Comparison of ENCODE assay signal across 10 mouse cellular contexts in genomic region chr12:116049236-116049635, GRCm38 (mm10). TPM values are rescaled to one million over a fixed set of nuclear protein-coding genes. Genes with fewer than 3 reads are reported as not detected.
DNase-seq lines count a peak whose midpoint lies in the region; ATAC-seq and TF ChIP-seq lines count a peak whose summit lies in the region.
"Had no signal": no experiment of that assay in that cellular context is flagged by ENCODE, and none has a peak within 500 bp of the region (broad histone marks: within the 10 kb centered on the region; RNA-seq: fewer than 3 reads in every experiment).

No protein-coding gene starts in this region.

- no peak for ATAC-seq in kidney, embryonic 14.5 days (ENCODE audit: low FRiP score, low TSS enrichment)
- no peak for ATAC-seq in hindbrain, embryonic 13.5 days (ENCODE audit: low FRiP score)
- ATAC-seq in midbrain, postnatal 0 days (ENCODE audit: low FRiP score), result no peak

- no peak for TF ChIP-seq CTCF in bone marrow macrophage, adult 2 months (IDR thresholded peaks at IDR 0.05; ENCODE audit: low read depth, low read length)
- TF ChIP-seq CTCF in midbrain, postnatal 0 days (IDR thresholded peaks at IDR 0.05), result no peak

- no peaks in the 10 kb centered on the region for H3K36me3 ChIP-seq in kidney, embryonic 14.5 days (ENCODE audit: control insufficient read depth, insufficient read depth, low read length)
- peaks cover 40% of the 10 kb centered on the region for H3K36me3 ChIP-seq in hindbrain, embryonic 13.5 days
- peaks cover 1% of the 10 kb centered on the region for H3K36me3 ChIP-seq in midbrain, postnatal 0 days (ENCODE audit: insufficient read depth, low read length)

- H3K27me3 ChIP-seq in kidney, embryonic 14.5 days (ENCODE audit: control insufficient read depth, insufficient read depth, low read length), result no peaks in the 10 kb centered on the region
- no peaks in the 10 kb centered on the region for H3K27me3 ChIP-seq in hindbrain, embryonic 13.5 days
- no peaks in the 10 kb centered on the region for H3K27me3 ChIP-seq in midbrain, postnatal 0 days (ENCODE audit: insufficient read depth, low read length)

- H3K4me2 ChIP-seq in kidney, embryonic 14.5 days (replicated peaks; ENCODE audit: low read depth, low read length), result peak overlapping the region; percentile 58; the same call in 1 of the 2 replicates
- H3K4me2 ChIP-seq in hindbrain, embryonic 13.5 days, result peak overlapping the region; percentile 85
- H3K4me2 ChIP-seq in midbrain, postnatal 0 days (ENCODE audit: low read depth, low read length, poor library complexity, severe bottlenecking), result peak overlapping the region; percentile 75

- H3K27ac ChIP-seq in kidney, embryonic 14.5 days (ENCODE audit: low read depth, low read length), result no peak overlapping the region
- H3K27ac ChIP-seq in bone marrow macrophage, adult 2 months (ENCODE audit: insufficient read depth, low read depth, low read length), result no peak overlapping the region
- H3K27ac ChIP-seq in hindbrain, embryonic 13.5 days, result no peak overlapping the region
- no peak overlapping the region for H3K27ac ChIP-seq in midbrain, postnatal 0 days (ENCODE audit: low read depth, low read length)

- no peak for TF ChIP-seq POLR2A in bone marrow macrophage, adult 2 months (IDR thresholded peaks at IDR 0.05; ENCODE audit: borderline replicate concordance, low read depth, low read length)

- DNase-seq in kidney, postnatal 25 days, result no peak
- no peak for DNase-seq in midbrain, postnatal 0 days (ENCODE audit: low spot score)
- DNase-seq in testis, postnatal 10 days (ENCODE audit: low spot score), result no peak
- no peak for DNase-seq in thymus, postnatal 25 days
- DNase-seq in urinary bladder, postnatal 10 days (ENCODE audit: low spot score), result no peak
- DNase-seq: cerebellum, adult 11-12 months; gastrocnemius, postnatal 25 days had no signal

- 78% methylated on average over 3 of the region's 3 CpGs for WGBS in kidney, embryonic 14.5 days
- 89% methylated on average over 3 of the region's 3 CpGs for WGBS in hindbrain, embryonic 13.5 days
- WGBS in midbrain, postnatal 0 days, result 93% methylated on average over 3 of the region's 3 CpGs

- H3K4me3 ChIP-seq in kidney, embryonic 14.5 days (ENCODE audit: low read length), result peak overlapping the region; percentile 71; the same call in 1 of the 2 replicates
- H3K4me3 ChIP-seq in bone marrow macrophage, adult 2 months (ENCODE audit: insufficient read depth, low read length), result peak overlapping the region; percentile 81; the same call in 1 of the 2 replicates
- H3K4me3 ChIP-seq in hindbrain, embryonic 13.5 days, result peak overlapping the region; percentile 58
- peak overlapping the region; percentile 74 for H3K4me3 ChIP-seq in midbrain, postnatal 0 days (ENCODE audit: low read depth, low read length)

- H3K4me1 ChIP-seq in kidney, embryonic 14.5 days (ENCODE audit: control insufficient read depth, insufficient read depth, low read length), result peaks cover 3% of the 10 kb centered on the region; the same call in 1 of the 2 replicates
- peaks cover 26% of the 10 kb centered on the region for H3K4me1 ChIP-seq in bone marrow macrophage, adult 2 months (ENCODE audit: control insufficient read depth, insufficient read depth, low read length)
- H3K4me1 ChIP-seq in hindbrain, embryonic 13.5 days (replicated peaks), result peaks cover 23% of the 10 kb centered on the region
- peaks cover 4% of the 10 kb centered on the region for H3K4me1 ChIP-seq in midbrain, postnatal 0 days (ENCODE audit: insufficient read depth, low read length)

- peak overlapping the region; percentile 88; the same call in 1 of the 2 replicates for H3K9ac ChIP-seq in kidney, embryonic 14.5 days (ENCODE audit: low read depth, low read length)
- peak overlapping the region; percentile 77; the same call in 1 of the 2 replicates for H3K9ac ChIP-seq in hindbrain, embryonic 13.5 days
- peak overlapping the region; percentile 88; the same call in 1 of the 2 replicates for H3K9ac ChIP-seq in midbrain, postnatal 0 days (replicated peaks; ENCODE audit: low read length, poor library complexity, severe bottlenecking)

- H3K9me3 ChIP-seq in kidney, embryonic 14.5 days (ENCODE audit: control insufficient read depth, low read length), result no peaks in the 10 kb centered on the region
- no peaks in the 10 kb centered on the region for H3K9me3 ChIP-seq in hindbrain, embryonic 13.5 days
- H3K9me3 ChIP-seq in midbrain, postnatal 0 days (ENCODE audit: low read length), result no peaks in the 10 kb centered on the region

RNA-seq across cellular contexts. Expression of gene Zfp386, which starts 1.7 kb away (rescaled TPM):
- polyA plus RNA-seq in kidney, embryonic 14.5 days (2014; fragmentation: Nextera tagmentation; extraction: Ambion mirVana), result 54.0 and 62.0 TPM in 2 replicates
- 26.1 and 29.5 TPM in 2 replicates for polyA plus RNA-seq in bone marrow macrophage, adult 2 months (2012; ENCODE audit: insufficient read depth, insufficient read length, missing spikeins)
- polyA plus RNA-seq in hindbrain, embryonic 13.5 days (2015; fragmentation: Nextera tagmentation; extraction: Ambion mirVana), result 56.0 and 59.3 TPM in 2 replicates
- total RNA-seq in midbrain, postnatal 0 days (2014; rRNA removed), result 32.1 and 37.9 TPM in 2 replicates
- polyA plus RNA-seq in midbrain, postnatal 0 days (2015; fragmentation: Nextera tagmentation; extraction: Ambion mirVana), result 33.5 and 37.1 TPM in 2 replicates

RNA-seq across cellular contexts. Expression of gene Vipr2, which starts 28.3 kb away (rescaled TPM):
- 1.4 TPM in 2 replicates for polyA plus RNA-seq in kidney, embryonic 14.5 days (2014; fragmentation: Nextera tagmentation; extraction: Ambion mirVana)
- not detected in 2 replicates for polyA plus RNA-seq in bone marrow macrophage, adult 2 months (2012; ENCODE audit: insufficient read depth, insufficient read length, missing spikeins)
- 0.51 and 0.53 TPM in 2 replicates for polyA plus RNA-seq in hindbrain, embryonic 13.5 days (2015; fragmentation: Nextera tagmentation; extraction: Ambion mirVana)
- 2.5 and 3.9 TPM in 2 replicates for total RNA-seq in midbrain, postnatal 0 days (2014; rRNA removed)
- polyA plus RNA-seq in midbrain, postnatal 0 days (2015; fragmentation: Nextera tagmentation; extraction: Ambion mirVana), result 0.95 and 1.2 TPM in 2 replicates
